Mouse (Mus musculus) hematopoietic multipotent progenitor cell, adult 10-12 weeks (in vitro differentiated cells): ENCODE data around the gene 2210408I21Rik. TPM values are rescaled to one million over a fixed set of nuclear protein-coding genes. Genes with fewer than 3 reads are reported as not detected.

Experiments used
- polyA plus RNA-seq: library from polyadenylated mRNA; stranded (reverse); fragments of >175 nt; gene quantifications from 2 replicates; pipeline ENCODE4 v1.2.3, GENCODE M21; 2012; ENCODE audit warnings: low replicate concordance

2210408I21Rik gene
- 0.04 and 0.12 TPM in 2 replicates for polyA plus RNA-seq

DNA sequence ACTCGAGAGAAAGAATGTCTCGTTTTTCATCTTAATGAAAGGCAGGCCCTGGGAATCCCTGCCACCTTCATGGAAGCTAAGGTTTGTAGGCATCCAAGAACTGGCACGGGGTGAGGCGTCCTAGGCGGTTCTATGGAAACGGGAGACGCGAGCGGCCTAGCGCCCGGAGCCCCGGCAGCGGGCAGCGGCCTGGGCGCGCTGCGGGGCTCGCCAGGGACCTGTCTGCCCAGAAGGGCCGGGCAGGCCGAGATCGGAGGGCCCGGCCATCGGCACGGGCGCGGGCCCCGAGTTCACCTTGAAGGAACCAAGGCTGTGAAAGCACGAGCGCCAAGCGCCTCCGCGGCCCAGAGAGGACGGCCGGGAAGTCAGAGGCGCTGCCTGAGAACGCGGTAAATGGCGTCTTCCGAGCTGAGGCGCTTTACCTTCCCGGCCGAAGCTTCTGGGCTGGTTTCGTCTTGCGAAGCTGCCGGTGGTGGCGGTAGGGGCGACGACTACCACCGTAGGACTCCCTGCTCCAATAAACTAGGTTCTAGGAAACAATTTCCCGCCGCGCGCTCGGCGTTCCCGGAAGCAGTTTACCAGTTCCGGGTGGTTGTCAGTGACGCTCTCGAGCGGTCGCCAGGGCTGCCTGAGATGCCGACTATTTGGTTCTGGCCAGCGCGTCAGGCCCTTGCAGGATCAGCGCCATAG is at the start of gene 2210408I21Rik, which contains the start of gene Slf1:
Gene 2210408I21Rik, plus strand, starts transcription at position 610 of the 690 bp plus-strand sequence.
Gene Slf1, minus strand, starts transcription at position 543 of the 690 bp plus-strand sequence.

Other genes starting within 250 kb of the 2210408I21Rik start
- gene Slf1, start 67 bp upstream of the 2210408I21Rik start, polyA plus RNA-seq = 1.0 and 1.8 TPM in 2 replicates